Mouse (Mus musculus): Measurements from ENCODE around the gene Ywhag. TPM values are rescaled to one million over a fixed set of nuclear protein-coding genes. Genes with fewer than 3 reads are reported as not detected.

Gene Ywhag
- polyA plus RNA-seq, 1 experiment from 2014 or later: 859 TPM

DNA sequence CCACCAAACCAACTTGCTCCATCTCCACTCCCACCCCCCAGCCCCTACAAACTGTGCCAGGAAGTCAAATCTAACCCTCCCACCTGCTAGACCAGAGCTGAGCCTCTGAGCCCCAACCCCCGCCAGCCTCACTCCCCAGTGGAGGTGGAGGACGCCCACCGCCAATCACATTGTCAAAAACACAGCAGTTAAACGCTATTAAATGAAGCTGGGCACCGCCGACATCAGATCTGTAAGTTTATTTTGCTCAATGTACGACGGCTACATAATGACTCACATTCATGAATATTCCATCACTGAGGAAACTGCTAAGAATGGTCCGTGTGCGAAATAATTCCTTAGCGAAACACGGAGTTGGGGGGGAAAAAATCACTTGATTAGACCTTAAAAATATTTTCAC is 26.2 kb downstream of the Ywhag start:
- H3K36me3 ChIP-seq: peaks cover 30% of the 10 kb centered on the region
- no peaks in the 10 kb centered on the region for H3K27me3 ChIP-seq
- no peak overlapping the region for H3K4me2 ChIP-seq
- WGBS: 62% methylated on average over 12 of the region's 12 CpGs
- ATAC-seq (ENCODE audit: low FRiP score, low read depth): no peak
- no peak overlapping the region for H3K4me3 ChIP-seq
- no peak overlapping the region for H3K9ac ChIP-seq
- H3K4me1 ChIP-seq (replicated peaks): peaks cover 12% of the 10 kb centered on the region
- no peak overlapping the region for H3K27ac ChIP-seq (replicated peaks)
- H3K9me3 ChIP-seq: no peaks in the 10 kb centered on the region

DNA sequence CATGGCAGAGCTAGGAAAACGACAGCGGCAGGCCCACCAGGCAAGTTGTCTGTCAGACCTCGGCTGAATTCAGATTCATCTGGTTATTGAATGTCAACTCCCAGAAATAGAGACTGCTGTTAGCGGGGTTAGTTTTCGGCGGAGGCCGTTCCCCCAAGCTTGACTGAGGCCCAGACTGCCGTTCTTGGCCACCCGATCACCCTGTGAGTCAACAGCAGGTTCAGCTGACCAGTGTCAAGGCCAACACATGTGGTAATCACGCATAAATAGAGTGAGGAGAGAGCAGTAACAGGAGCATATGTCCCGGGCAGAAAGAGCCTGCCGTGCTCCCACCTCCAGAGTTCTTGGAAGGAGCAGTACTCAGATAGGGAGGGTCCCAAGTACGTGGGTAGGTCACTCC is 27.2 kb downstream of the Ywhag start:
- Histone ChIP-seq H3K4me2 (no peak overlapping the region), H3K9ac (no peak overlapping the region), H3K27ac (replicated peaks) (no peak overlapping the region; the same call in 1 of the 2 replicates), H3K4me1 (replicated peaks) (peaks cover 19% of the 10 kb centered on the region), H3K9me3 (no peaks in the 10 kb centered on the region), H3K27me3 (no peaks in the 10 kb centered on the region), H3K36me3 (peaks cover 30% of the 10 kb centered on the region), H3K4me3 (no peak overlapping the region)
- no peak for ATAC-seq (ENCODE audit: low FRiP score, low read depth)
- 84% methylated on average over 13 of the region's 13 CpGs for WGBS

DNA sequence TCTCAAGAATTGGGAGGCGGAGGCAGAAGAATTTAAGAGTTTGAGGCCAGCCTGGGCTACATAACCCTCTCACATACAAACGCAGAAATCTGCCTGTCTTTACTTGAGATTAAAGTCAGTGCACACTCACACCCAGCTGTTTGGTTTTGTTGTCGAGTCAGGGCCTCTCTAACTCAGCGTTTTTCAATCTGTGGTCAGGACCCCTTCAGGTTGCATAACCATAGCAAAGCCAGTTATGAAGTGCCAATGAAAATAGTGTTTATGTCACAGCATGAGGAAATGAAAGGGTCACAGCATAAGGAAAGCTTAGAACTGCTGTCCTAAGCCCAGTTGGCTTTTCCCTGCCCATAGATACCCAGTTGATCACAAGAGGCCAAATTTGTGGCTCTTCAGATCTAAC is 27.6 kb downstream of the Ywhag start:
- H3K36me3 ChIP-seq: peaks cover 30% of the 10 kb centered on the region
- peaks cover 19% of the 10 kb centered on the region for H3K4me1 ChIP-seq (replicated peaks)
- no peaks in the 10 kb centered on the region for H3K9me3 ChIP-seq
- H3K4me2 ChIP-seq: no peak overlapping the region
- no peak for ATAC-seq (ENCODE audit: low FRiP score, low read depth)
- H3K4me3 ChIP-seq: no peak overlapping the region
- H3K27me3 ChIP-seq: no peaks in the 10 kb centered on the region
- no peak overlapping the region; the same call in 1 of the 2 replicates for H3K27ac ChIP-seq (replicated peaks)
- H3K9ac ChIP-seq: no peak overlapping the region
- 85% methylated on average over 4 of the region's 4 CpGs for WGBS

DNA sequence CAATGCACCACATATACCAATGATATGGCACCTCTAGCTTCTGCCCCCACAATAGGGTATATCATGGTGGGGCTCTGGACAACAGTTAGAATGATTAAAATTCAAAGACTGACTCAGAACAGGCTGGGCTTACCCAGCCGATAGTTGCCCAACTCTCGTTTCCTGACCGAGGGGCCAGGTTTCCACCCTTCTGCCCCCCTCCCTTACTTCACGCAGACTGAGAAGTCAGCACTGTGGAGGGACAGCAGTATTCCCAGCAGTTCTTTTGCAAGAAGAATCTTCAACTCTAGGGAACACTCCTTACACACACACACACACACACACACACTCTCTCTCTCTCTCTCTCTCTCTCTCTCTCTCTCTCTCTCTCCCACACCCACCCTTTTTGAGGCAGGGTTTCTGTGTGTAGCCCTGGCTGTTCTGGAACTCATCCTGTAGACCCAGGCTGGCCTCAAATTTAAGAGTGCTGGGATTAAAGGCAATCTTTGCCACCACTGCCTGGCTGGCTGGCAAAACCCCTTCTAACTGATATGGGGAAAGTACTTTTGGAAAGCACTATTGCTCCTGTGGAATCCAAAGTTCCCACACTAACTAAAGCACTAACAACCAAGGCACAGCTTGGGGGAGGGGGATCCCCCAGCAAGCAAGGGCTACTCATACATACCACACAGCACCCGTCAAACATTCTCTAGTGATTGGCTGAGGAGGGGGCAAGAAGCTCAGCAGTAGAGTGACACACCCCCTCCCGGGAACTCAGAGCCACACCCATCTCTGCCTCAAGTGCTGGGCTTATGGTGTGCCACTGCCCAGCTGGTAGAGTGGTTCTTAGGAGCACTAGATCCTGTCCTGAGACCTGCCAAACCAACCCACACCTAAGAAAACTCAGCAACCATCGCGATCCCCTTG is 28.8 kb downstream of the Ywhag start:
- H3K9me3 ChIP-seq: no peaks in the 10 kb centered on the region
- H3K4me1 ChIP-seq (replicated peaks): peaks cover 19% of the 10 kb centered on the region
- H3K4me3 ChIP-seq: no peak overlapping the region
- no peak overlapping the region for H3K9ac ChIP-seq
- ATAC-seq (ENCODE audit: low FRiP score, low read depth): no peak
- no peaks in the 10 kb centered on the region for H3K27me3 ChIP-seq
- peaks cover 18% of the 10 kb centered on the region for H3K36me3 ChIP-seq
- H3K27ac ChIP-seq (replicated peaks): no peak overlapping the region
- no peak overlapping the region for H3K4me2 ChIP-seq
- WGBS: 61% methylated on average over 8 of the region's 8 CpGs

DNA sequence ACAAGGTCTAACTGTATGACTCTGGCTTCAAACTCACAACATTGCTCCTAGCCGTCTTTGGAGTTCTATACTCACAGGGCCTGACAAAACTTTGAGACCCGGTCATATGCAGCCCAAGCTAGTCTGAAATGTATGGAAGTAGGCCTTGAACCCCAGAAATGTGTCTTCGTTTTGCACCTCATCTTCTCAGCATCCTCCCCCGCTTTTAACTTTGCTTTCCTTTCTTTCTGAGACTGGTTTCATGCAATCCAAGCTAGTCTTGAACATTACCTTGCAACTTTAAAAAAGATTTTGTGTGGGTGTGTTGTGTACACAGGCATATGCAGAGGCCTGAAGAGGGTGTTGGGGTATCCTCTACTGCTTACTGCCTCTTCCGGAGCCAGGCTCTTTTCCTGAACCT is 30.2 kb downstream of the Ywhag start:
- Histone ChIP-seq H3K4me2 (peak overlapping the region; percentile 65; the same call in 1 of the 2 replicates), H3K4me1 (replicated peaks) (peaks cover 19% of the 10 kb centered on the region), H3K27ac (replicated peaks) (peak overlapping the region; percentile 91), H3K27me3 (no peaks in the 10 kb centered on the region), H3K4me3 (no peak overlapping the region), H3K36me3 (peaks cover 5% of the 10 kb centered on the region), H3K9me3 (no peaks in the 10 kb centered on the region), H3K9ac (no peak overlapping the region)
- WGBS: 68% methylated on average over 5 of the region's 5 CpGs
- ATAC-seq (ENCODE audit: low FRiP score, low read depth): no peak

DNA sequence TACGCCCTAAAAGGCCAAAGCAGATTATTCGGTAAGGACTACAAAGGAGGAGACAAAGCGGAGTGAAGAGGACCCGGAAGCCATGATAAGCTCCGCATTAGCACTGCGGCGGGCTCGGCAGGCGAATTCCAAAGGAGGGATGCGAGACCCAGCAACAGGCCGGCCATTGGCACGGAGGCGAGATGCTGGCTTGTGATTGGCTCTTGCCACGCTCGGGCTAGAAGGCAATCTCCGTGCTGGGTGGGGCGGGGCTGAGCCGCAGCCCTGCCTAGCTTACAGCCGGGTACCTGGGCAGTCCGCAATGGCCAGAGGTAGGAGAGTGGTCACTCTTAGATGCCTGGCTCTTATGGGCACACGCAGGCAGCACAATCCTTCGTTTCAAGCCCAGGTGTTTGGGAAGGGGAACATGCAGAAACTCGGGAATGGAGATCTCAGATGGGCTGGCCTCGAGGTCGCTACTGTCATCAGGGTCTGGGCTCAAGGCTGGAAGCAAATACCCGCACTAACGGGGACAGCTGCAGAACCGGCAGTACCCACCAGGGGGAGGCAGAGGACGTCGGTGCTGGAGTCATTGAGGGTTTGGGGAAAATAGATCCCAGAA is 30.8 kb downstream of the Ywhag start:
- peaks cover 19% of the 10 kb centered on the region for H3K4me1 ChIP-seq (replicated peaks)
- H3K27me3 ChIP-seq: no peaks in the 10 kb centered on the region
- peak overlapping the region; percentile 91 for H3K27ac ChIP-seq (replicated peaks)
- H3K9ac ChIP-seq: peak overlapping the region; percentile 45
- under 1% methylated on average over 30 of the region's 30 CpGs for WGBS
- peak; percentile 97 for ATAC-seq (ENCODE audit: low FRiP score, low read depth)
- H3K9me3 ChIP-seq: no peaks in the 10 kb centered on the region
- peak overlapping the region; percentile 65 for H3K4me2 ChIP-seq
- no peaks in the 10 kb centered on the region for H3K36me3 ChIP-seq
- H3K4me3 ChIP-seq: peak overlapping the region; percentile 35

DNA sequence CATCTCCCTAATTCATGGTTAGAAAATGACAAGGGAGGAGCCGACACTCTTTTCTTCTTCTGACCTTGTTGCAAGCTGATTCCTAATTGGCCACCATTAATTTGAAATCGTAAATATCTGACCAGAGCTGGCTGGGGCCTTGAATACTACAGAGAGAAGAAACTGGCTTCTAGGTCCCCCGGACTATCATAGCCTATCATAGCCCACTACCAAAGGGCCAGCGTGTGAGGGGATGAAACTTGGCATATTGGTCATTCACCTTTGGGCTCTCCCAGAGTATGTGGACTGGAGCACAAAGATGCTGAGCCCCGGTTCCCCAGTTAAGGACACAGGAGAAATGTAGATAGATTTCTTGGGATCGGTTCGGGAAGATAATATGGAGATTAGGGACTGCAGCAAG is 31.4 kb downstream of the Ywhag start:
- peak overlapping the region; percentile 91 for H3K27ac ChIP-seq (replicated peaks)
- H3K4me3 ChIP-seq: peak overlapping the region; percentile 35
- peak overlapping the region; percentile 65 for H3K4me2 ChIP-seq
- no peaks in the 10 kb centered on the region for H3K9me3 ChIP-seq
- peak overlapping the region; percentile 34 for H3K9ac ChIP-seq
- H3K27me3 ChIP-seq: no peaks in the 10 kb centered on the region
- H3K4me1 ChIP-seq (replicated peaks): peaks cover 17% of the 10 kb centered on the region
- H3K36me3 ChIP-seq: no peaks in the 10 kb centered on the region
- 21% methylated on average over 7 of the region's 7 CpGs for WGBS
- peak; percentile 17; the same call in 1 of the 2 replicates for ATAC-seq (ENCODE audit: low FRiP score, low read depth)

DNA sequence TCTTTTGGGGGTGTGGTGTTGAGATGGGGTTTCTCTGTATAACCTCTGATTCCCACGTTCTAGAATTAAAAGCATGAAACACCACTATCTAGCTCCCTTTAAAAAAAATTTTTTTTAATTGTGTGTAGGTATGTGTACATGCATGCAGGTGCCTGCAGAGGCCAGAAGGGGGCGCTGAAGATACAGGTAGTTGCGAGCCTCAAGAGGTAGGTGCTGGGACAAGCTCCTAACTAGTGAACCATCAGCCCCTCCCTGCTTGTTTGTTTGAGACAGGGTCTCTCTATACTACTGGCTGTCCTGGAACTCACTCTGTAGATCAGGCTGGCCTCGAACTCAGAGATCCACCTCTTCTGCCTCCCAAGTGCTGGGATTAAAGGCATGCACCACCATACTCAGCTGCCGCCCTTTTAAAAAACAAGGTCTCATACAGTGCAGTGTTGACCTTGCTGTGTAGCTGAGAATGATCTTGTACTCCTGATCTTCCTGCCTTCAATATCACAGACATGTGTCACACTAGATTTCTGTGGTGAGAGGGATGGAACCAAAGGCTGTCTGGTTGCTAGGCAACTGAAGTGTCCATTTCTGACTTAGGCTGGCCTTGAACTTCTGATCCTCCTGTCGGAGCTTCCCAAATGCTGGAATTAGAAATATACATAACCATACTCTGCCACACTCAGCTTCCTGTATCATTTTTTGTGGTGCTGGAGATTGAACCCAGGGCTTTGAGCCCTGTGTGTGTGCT is 32.9 kb downstream of the Ywhag start:
- H3K9ac ChIP-seq: no peak overlapping the region
- H3K4me3 ChIP-seq: no peak overlapping the region
- H3K27me3 ChIP-seq: no peaks in the 10 kb centered on the region
- H3K9me3 ChIP-seq: no peaks in the 10 kb centered on the region
- no peaks in the 10 kb centered on the region for H3K36me3 ChIP-seq
- H3K4me2 ChIP-seq: no peak overlapping the region
- 63% methylated on average over 6 of the region's 6 CpGs for WGBS
- no peak overlapping the region for H3K27ac ChIP-seq (replicated peaks)
- ATAC-seq (ENCODE audit: low FRiP score, low read depth): no peak
- peaks cover 12% of the 10 kb centered on the region for H3K4me1 ChIP-seq (replicated peaks)

DNA sequence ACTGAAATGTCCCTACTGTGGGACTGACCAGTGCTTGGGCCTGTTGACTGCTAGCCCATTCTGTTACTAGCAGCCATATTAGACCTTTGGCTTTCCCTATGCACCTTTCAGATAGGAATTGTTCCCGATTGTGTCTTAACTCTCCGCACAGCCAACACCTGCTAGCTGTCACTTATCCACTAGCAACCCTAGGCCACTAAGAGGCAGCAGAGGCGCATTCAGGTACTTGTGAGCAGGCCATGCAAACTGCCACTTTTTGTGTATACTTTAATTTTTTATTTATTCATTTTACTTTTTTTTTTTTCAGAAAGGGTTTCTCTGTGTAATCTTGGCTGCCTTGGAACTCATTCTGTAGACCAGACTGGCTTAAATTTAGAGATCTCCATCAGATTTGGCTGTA is 33.7 kb downstream of the Ywhag start:
- Histone ChIP-seq H3K4me3 (no peak overlapping the region), H3K9ac (no peak overlapping the region), H3K27me3 (no peaks in the 10 kb centered on the region), H3K4me1 (replicated peaks) (peaks cover 12% of the 10 kb centered on the region), H3K9me3 (no peaks in the 10 kb centered on the region), H3K27ac (replicated peaks) (no peak overlapping the region), H3K36me3 (no peaks in the 10 kb centered on the region), H3K4me2 (no peak overlapping the region)
- no peak for ATAC-seq (ENCODE audit: low FRiP score, low read depth)
- 80% methylated on average over 3 of the region's 3 CpGs for WGBS

DNA sequence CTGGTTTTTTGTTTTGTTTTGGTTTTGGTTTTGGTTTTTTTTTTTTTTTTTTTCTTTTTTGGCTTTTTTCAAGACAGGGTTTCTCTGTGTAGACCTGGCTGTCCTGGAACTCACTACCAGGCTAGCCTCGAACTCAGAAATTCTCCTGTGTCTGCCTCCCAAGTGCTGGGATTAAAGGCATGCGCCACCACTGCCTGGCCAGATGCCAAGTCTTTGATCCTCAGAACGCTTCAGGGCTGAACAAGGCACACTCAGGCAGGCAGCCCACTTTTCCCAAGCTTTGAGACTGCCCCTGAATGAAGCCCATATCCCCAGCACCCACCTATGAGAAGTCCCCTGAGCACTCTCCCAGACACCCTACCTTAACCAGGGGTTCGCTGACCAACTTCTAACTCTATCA is 34.6 kb downstream of the Ywhag start:
- no peak overlapping the region for H3K4me2 ChIP-seq
- no peaks in the 10 kb centered on the region for H3K36me3 ChIP-seq
- no peak overlapping the region for H3K9ac ChIP-seq
- no peak overlapping the region for H3K27ac ChIP-seq (replicated peaks)
- no peaks in the 10 kb centered on the region for H3K9me3 ChIP-seq
- H3K4me1 ChIP-seq (replicated peaks): peaks cover 12% of the 10 kb centered on the region
- no peaks in the 10 kb centered on the region for H3K27me3 ChIP-seq
- ATAC-seq (ENCODE audit: low FRiP score, low read depth): no peak
- H3K4me3 ChIP-seq: no peak overlapping the region
- WGBS: 60% methylated on average over 4 of the region's 4 CpGs

DNA sequence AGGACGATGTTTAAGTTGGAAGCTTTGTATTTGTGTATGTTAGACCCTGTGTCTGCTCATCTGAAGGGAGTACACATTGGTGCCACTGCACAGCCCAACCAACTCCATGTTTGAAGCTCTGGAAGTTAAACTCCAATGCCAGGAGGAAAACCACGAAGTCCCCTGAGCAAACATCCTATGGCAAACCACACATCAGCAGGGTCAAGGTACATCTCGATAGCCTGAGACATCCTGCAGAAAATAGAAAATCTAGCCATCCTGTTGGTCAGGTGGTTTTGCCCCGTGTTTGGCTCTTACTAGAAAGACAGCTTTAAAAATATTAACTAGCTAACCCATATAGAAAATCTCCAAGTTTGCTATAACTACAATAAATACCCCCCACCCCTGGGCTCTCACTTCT is 35.4 kb downstream of the Ywhag start:
- no peak for ATAC-seq (ENCODE audit: low FRiP score, low read depth)
- Histone ChIP-seq H3K9ac (no peak overlapping the region), H3K27me3 (no peaks in the 10 kb centered on the region), H3K36me3 (no peaks in the 10 kb centered on the region), H3K9me3 (no peaks in the 10 kb centered on the region), H3K4me3 (no peak overlapping the region), H3K27ac (replicated peaks) (no peak overlapping the region), H3K4me2 (no peak overlapping the region), H3K4me1 (replicated peaks) (peaks cover 9% of the 10 kb centered on the region)
- WGBS: 77% methylated on average over 4 of the region's 4 CpGs

DNA sequence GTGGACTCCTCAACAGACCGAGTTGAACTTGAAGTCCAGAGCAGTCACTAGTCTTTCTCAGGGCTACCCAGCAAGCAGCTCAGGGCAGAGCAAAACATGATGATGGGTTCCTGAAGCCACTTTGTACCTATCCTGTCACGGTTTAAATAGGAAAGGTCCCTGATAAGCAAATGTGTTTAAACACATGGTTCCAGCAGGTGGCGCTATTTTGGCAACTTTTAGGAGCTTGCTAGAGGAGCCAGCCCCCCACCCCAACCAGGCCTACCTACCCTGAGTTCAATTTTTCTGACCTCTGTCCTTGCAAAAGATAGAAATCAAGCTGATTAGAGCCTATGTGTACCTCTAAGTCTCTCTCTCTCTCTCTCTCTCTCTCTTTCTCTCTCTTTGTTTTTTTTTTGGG is 36.4 kb downstream of the Ywhag start:
- Histone ChIP-seq H3K4me1 (replicated peaks) (peaks cover 5% of the 10 kb centered on the region), H3K9me3 (no peaks in the 10 kb centered on the region), H3K4me2 (no peak overlapping the region), H3K27me3 (no peaks in the 10 kb centered on the region), H3K27ac (replicated peaks) (no peak overlapping the region), H3K36me3 (no peaks in the 10 kb centered on the region), H3K9ac (no peak overlapping the region), H3K4me3 (no peak overlapping the region)
- 20% methylated on average over 3 of the region's 3 CpGs for WGBS
- ATAC-seq (ENCODE audit: low FRiP score, low read depth): no peak

Measured in hindbrain, embryonic 15.5 days (tissue).